Mouse (Mus musculus) myocyte (in vitro differentiated cells): ENCODE data around the gene Copa. TPM values are rescaled to one million over a fixed set of nuclear protein-coding genes. Genes with fewer than 3 reads are reported as not detected.

Source experiments
- H3K27me3 ChIP-seq: one replicate; pipeline ENCODE4 v1.6.1; 2011; ENCODE audit not compliant: control insufficient read depth, insufficient read depth, insufficient read length
- H3K36me3 ChIP-seq: one replicate; pipeline ENCODE4 v1.6.1; 2011; ENCODE audit not compliant: control insufficient read depth, insufficient read depth
- H3K4me2 ChIP-seq: one replicate; pipeline ENCODE4 v1.6.1; 2011; ENCODE audit warnings: low read depth, control low read depth
- H3K4me3 ChIP-seq: one replicate; pipeline ENCODE4 v1.5.1; 2011; ENCODE audit warnings: mild to moderate bottlenecking, control low read depth, moderate library complexity
- H3K79me2 ChIP-seq: one replicate; pipeline ENCODE4 v1.6.1; 2011; ENCODE audit not compliant: control insufficient read depth, insufficient read depth
- H3ac ChIP-seq: one replicate; pipeline ENCODE4 v1.6.1; 2011; ENCODE audit not compliant: control insufficient read depth, insufficient read length
- CEBPB ChIP-seq: IDR thresholded peaks from 2 replicates; pipeline ENCODE4 v1.6.1; 2011; ENCODE audit warnings: mild to moderate bottlenecking, moderate library complexity; ENCODE audit not compliant: poor library complexity, insufficient read depth, severe bottlenecking
- E2F4 ChIP-seq: IDR thresholded peaks from one replicate; pipeline ENCODE4 v1.6.1; 2011; ENCODE audit warnings: mild to moderate bottlenecking, control low read depth, moderate library complexity; ENCODE audit not compliant: insufficient read depth
- MAX ChIP-seq: IDR thresholded peaks from one replicate; pipeline ENCODE4 v1.6.1; 2011; ENCODE audit warnings: low read depth, mild to moderate bottlenecking, control low read depth
- MYOD1 ChIP-seq, 3 experiments: IDR thresholded peaks; one replicate each; pipeline ENCODE4 v1.6.1; 2011; ENCODE audit warnings: control low read depth in 2 of 3, low read depth in 2 of 3, mild to moderate bottlenecking in 2 of 3, moderate library complexity in 1 of 3; ENCODE audit not compliant: insufficient read length in 2 of 3, control insufficient read depth in 1 of 3
- MYOG ChIP-seq, 3 experiments: IDR thresholded peaks; one replicate each; pipeline ENCODE4 v1.6.1; 2011; ENCODE audit warnings: control low read depth in 2 of 3, low read depth in 2 of 3, mild to moderate bottlenecking in 2 of 3; ENCODE audit not compliant: insufficient read length in 2 of 3, control insufficient read depth in 1 of 3, insufficient read depth in 1 of 3
- POLR2A ChIP-seq: IDR thresholded peaks from one replicate; pipeline ENCODE4 v1.6.1; 2011; ENCODE audit warnings: low read depth, mild to moderate bottlenecking, control low read depth, moderate library complexity; ENCODE audit not compliant: insufficient read length
- POLR2AphosphoS2 ChIP-seq: IDR thresholded peaks from one replicate; pipeline ENCODE4 v1.6.1; 2011; ENCODE audit warnings: low read depth, control low read depth; ENCODE audit not compliant: insufficient read length
- REST ChIP-seq: IDR thresholded peaks from one replicate; pipeline ENCODE4 v1.6.1; 2011; ENCODE audit warnings: mild to moderate bottlenecking, control low read depth, moderate library complexity; ENCODE audit not compliant: insufficient read depth, insufficient read length
- SRF ChIP-seq: IDR thresholded peaks from one replicate; pipeline ENCODE4 v1.6.1; 2011; ENCODE audit warnings: low read depth; ENCODE audit not compliant: control insufficient read depth, insufficient read length
- TCF12 ChIP-seq: IDR thresholded peaks from one replicate; pipeline ENCODE4 v1.6.1; 2011; ENCODE audit warnings: mild to moderate bottlenecking, control low read depth; ENCODE audit not compliant: poor library complexity, insufficient read depth, severe bottlenecking
- TCF3 ChIP-seq: IDR thresholded peaks from one replicate; pipeline ENCODE4 v1.6.1; 2011; ENCODE audit warnings: low read depth, control low read depth; ENCODE audit not compliant: insufficient read length
- USF1 ChIP-seq: IDR thresholded peaks from one replicate; pipeline ENCODE4 v1.6.1; 2011; ENCODE audit warnings: low read depth, mild to moderate bottlenecking, control low read depth, moderate library complexity
- polyA plus RNA-seq: library from polyadenylated mRNA; unstranded; fragments of >200 nt; fragmentation: generic; extraction: Trizol; gene quantifications from one replicate; pipeline ENCODE4 v1.2.1, GENCODE M21; 2012; ENCODE audit warnings: missing spikeins

Copa gene
- polyA plus RNA-seq, 1 experiment = 144 TPM

DNA sequence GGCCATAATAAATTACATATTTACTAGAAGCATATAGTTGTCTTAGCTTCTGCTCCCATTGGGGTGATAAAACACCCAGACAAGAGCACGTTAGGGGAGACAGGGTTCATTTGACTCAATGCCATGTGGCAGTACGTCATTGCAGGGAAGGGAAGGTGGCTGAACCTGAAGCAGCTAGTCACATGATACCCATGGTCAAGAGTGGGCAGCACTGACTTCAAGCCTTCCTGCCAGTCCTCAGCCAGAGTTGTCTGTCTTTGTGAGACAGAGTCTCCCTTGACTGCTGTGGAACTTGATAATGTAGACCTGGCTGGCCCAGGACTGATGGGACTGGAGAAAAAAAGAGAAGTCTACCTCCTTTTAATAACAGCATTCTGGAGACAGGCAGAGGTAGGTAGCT is 40.3 kb downstream of the Copa start:
- TF ChIP-seq POLR2A = no peak
- peak; percentile 50 for TF ChIP-seq POLR2AphosphoS2
- no peak overlapping the region for H3ac ChIP-seq
- H3K4me2 ChIP-seq = no peak overlapping the region
- no peak overlapping the region for H3K4me3 ChIP-seq
- H3K27me3 ChIP-seq = no peaks in the 10 kb centered on the region
- peaks cover 11% of the 10 kb centered on the region for H3K79me2 ChIP-seq
- peaks cover 52% of the 10 kb centered on the region for H3K36me3 ChIP-seq

DNA sequence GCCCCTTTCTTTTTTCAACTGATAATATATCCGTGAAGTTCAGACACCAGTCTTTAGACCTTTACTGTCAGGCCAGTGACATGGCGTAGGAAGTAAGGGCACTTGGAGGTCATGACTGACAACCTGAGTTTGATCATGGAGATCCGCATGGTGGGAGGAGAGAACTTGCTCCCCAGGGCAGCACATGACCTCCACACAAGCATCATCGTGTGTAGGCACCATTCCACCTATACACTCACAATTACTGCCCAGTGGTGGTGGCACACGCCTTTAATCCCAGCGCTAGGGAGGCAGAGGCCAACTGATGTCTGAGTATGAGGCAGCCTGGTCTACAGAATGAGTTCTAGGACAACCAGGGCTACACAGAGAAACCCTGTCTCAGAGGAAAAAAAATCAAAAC is 42.2 kb downstream of the Copa start:
- TF ChIP-seq E2F4 (no peak), TCF3 (no peak), MYOG (IDR thresholded peaks at IDR 0.05; ENCODE audit: control insufficient read depth in 1 of 3, insufficient read depth in 1 of 3, insufficient read length in 2 of 3, low read depth in 2 of 3) (no peak), REST (no peak), POLR2AphosphoS2 (peak; percentile 69)
- Histone ChIP-seq H3K36me3 (peaks cover 40% of the 10 kb centered on the region), H3K27me3 (no peaks in the 10 kb centered on the region), H3ac (no peak overlapping the region), H3K79me2 (peaks cover 24% of the 10 kb centered on the region), H3K4me3 (no peak overlapping the region), H3K4me2 (no peak overlapping the region)

DNA sequence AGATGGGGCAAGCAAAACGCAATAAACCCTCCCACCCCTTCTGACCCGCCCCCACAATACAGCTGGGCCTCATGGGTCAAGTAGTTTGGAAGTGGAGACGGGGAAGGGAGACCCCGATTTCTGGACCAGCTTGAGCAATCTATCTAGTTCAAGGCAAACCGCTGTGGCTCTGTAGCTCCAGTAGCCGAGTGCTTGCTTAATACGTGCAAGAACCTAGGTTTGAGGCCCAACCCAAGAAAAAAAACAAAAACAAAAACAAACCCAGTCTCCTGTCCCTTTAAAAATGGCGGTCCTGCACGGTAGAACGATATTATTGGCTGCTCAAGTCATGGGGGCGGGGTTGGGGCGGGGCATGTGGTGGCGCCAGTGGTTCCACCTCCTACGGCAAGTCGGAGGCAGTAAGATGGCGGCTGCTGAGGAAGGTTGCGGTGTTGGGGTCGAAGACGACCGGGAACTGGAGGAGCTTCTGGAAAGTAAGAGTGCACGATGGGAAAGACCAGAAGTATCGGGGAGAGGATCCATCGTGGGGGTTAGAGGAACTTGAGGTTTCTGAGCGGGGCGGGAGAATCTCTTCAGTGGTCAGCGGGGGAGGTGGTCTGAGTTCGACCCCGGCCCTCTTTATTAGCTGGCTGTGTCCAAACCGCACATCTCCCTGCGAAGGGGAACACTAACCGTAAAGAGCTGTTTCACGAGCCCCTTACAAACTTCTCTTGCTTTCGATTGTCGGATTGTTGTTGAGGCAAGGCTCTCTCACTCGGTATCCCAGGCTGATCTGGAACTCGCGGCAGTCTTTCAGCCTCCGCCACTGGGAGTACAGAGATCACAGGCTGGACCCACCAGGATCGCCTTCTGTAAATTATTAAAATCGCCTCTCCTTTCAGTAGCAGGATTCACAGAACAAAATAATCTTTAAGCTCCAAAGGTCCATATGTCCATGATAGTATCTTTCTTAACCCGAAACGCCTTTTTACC is 44.3 kb downstream of the Copa start, which contains the start of gene Pex19:
TSS of gene Pex19 (plus strand) at position 380 of the 972 bp plus-strand sequence.
- Histone ChIP-seq H3K4me3 (peak within 1 kb of the TSS; percentile 89), H3K36me3 (peaks cover 34% of the 10 kb centered on the region), H3ac (peak within 1 kb of the TSS; percentile 81), H3K4me2 (peak within 1 kb of the TSS; percentile 93), H3K27me3 (no peaks in the 10 kb centered on the region), H3K79me2 (peaks cover 24% of the 10 kb centered on the region)
- TF ChIP-seq REST = no peak
- TF ChIP-seq POLR2A = peak; percentile 74
- no peak for TF ChIP-seq SRF
- TF ChIP-seq E2F4 = peak; percentile 90
- no peak for TF ChIP-seq TCF12
- TF ChIP-seq USF1 = no peak
- peak; percentile 65 for TF ChIP-seq POLR2AphosphoS2
- no peak for TF ChIP-seq MYOG (IDR thresholded peaks at IDR 0.05; ENCODE audit: control insufficient read depth in 1 of 3, insufficient read depth in 1 of 3, insufficient read length in 2 of 3, low read depth in 2 of 3)

DNA sequence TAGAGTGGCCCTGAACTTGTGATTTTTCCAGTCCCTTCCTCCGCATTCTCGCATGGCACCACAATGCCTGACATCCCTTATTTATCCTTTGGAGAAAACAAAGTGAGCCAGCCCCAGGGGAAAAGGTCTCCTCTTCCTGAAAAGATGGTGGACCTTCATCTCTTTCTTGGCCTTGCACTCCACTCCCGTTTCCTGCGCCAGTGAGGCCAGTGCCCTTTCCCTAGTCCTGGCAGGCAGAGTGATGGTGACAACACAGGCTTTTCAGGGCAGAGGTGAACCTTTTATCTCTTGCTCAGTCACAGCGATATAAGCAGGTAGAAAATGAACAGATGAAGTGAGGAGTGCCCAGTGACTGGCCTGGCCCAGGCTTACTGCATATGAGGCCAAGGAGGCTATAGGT is 45.2 kb downstream of the Copa start:
- H3K79me2 ChIP-seq = peaks cover 24% of the 10 kb centered on the region
- H3K27me3 ChIP-seq = no peaks in the 10 kb centered on the region
- peak overlapping the region; percentile 93 for H3K4me2 ChIP-seq
- TF ChIP-seq TCF12 (no peak), SRF (no peak), POLR2A (no peak), MYOD1 (IDR thresholded peaks at IDR 0.05; ENCODE audit: control insufficient read depth in 1 of 3, insufficient read length in 2 of 3, low read depth in 2 of 3) (no peak), REST (no peak), TCF3 (no peak), CEBPB (no peak), MYOG (IDR thresholded peaks at IDR 0.05; ENCODE audit: control insufficient read depth in 1 of 3, insufficient read depth in 1 of 3, insufficient read length in 2 of 3, low read depth in 2 of 3) (no peak), E2F4 (no peak), POLR2AphosphoS2 (no peak), MAX (no peak), USF1 (no peak)
- peak overlapping the region; percentile 89 for H3K4me3 ChIP-seq
- H3K36me3 ChIP-seq = peaks cover 33% of the 10 kb centered on the region
- peak overlapping the region; percentile 81 for H3ac ChIP-seq

DNA sequence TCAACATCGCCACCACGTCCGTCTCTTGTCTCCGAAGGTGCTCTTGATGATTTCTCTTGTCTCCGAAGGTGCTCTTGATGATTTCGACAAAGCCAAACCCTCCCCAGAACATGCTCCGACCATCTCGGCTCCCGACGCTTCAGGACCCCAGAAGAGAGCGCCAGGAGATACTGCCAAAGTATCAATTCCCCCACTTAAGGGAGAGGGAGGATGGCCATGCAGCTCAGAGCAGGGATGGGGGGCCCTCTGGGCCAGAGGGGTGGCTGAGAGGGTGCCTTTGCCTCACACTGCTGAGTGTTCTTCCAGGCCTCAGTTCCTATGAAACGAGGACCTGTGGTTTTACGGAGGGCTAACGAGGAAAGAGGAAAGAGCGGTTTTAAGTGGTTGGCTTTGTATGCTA is 46.2 kb downstream of the Copa start:
- Histone ChIP-seq H3K79me2 (peaks cover 24% of the 10 kb centered on the region), H3ac (no peak overlapping the region), H3K4me3 (peak overlapping the region; percentile 89), H3K36me3 (peaks cover 27% of the 10 kb centered on the region), H3K4me2 (peak overlapping the region; percentile 34), H3K27me3 (no peaks in the 10 kb centered on the region)
- TF ChIP-seq POLR2AphosphoS2 (no peak), CEBPB (no peak), MYOG (IDR thresholded peaks at IDR 0.05; ENCODE audit: control insufficient read depth in 1 of 3, insufficient read depth in 1 of 3, insufficient read length in 2 of 3, low read depth in 2 of 3) (no peak), REST (no peak), TCF12 (no peak), POLR2A (no peak), SRF (no peak), USF1 (no peak), E2F4 (no peak), MYOD1 (IDR thresholded peaks at IDR 0.05; ENCODE audit: control insufficient read depth in 1 of 3, insufficient read length in 2 of 3, low read depth in 2 of 3) (no peak), TCF3 (no peak), MAX (no peak)
